Mouse (Mus musculus): ENCODE data around the gene Olfr878.

DNA sequence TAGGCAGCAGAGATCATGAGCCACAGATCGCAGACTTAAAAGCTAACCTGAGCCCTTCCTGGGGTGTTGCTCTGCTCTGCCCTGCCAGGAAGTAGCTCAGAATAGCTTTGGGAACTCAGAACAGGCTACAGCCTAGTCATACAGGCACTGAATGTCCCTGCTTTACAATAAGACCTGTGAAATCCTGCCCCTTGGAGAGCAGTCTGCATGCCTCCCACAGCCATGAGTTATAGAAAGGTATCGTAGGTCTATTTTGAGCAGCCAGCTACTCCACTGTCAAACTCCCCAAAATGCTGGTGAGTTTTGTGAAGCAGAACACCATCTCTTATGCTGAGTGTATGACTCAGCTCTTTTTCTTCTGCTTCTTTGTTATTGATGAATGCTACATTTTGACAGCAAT lies 23.5 kb downstream of the Olfr878 start:
- TF ChIP-seq POLR2A (IDR thresholded peaks at IDR 0.05; ENCODE audit: extremely low read depth, insufficient read depth, low read length) (no peak), CTCF (IDR thresholded peaks at IDR 0.05; ENCODE audit: low read depth, low read length) (no peak)
